Mouse (Mus musculus): Measurements from ENCODE around the gene Trip6. TPM values are rescaled to one million over a fixed set of nuclear protein-coding genes. Genes with fewer than 3 reads are reported as not detected.
A peak's percentile ranks its signal among the peaks of the same experiment; 100 is the strongest.

Gene Trip6
- total RNA-seq, 1 experiment, result 22.7 TPM

GRCm38 (mm10) chr5:137303609-137304008, 10.6 kb downstream of the Trip6 start:
- H3K9ac ChIP-seq (ENCODE audit: insufficient read depth, low read depth, low read length, poor library complexity, severe bottlenecking), result no peak overlapping the region
- H3K4me1 ChIP-seq (ENCODE audit: control insufficient read depth in 2 of 2, insufficient read depth in 2 of 2, low read length in 2 of 2, poor library complexity in 1 of 2), result peaks cover 6 to 13% of the 10 kb centered on the region in 2 experiments; a peak in 2 of 4 replicates
- H3K36me3 ChIP-seq (ENCODE audit: control insufficient read depth, insufficient read depth, low read length, poor library complexity, severe bottlenecking), result peaks cover 56% of the 10 kb centered on the region
- H3K4me3 ChIP-seq (ENCODE audit: insufficient read depth in 1 of 2, low read depth in 1 of 2, low read length in 2 of 2, poor library complexity in 1 of 2, severe bottlenecking in 1 of 2), result no peak overlapping the region
- H3K9me3 ChIP-seq (ENCODE audit: control insufficient read depth, insufficient read depth, low read depth, low read length), result no peaks in the 10 kb centered on the region
- no peak overlapping the region for H3K27ac ChIP-seq (ENCODE audit: insufficient read depth, low read depth, low read length, poor library complexity, severe bottlenecking)
- TF ChIP-seq ZC3H11A (IDR thresholded peaks at IDR 0.05; ENCODE audit: borderline replicate concordance, low read depth, low read length) (no peak), MAFK (IDR thresholded peaks at IDR 0.05; ENCODE audit: insufficient read depth, low read depth, low read length) (no peak), ZNF384 (IDR thresholded peaks at IDR 0.05; ENCODE audit: low read depth, low read length) (no peak), CHD2 (IDR thresholded peaks at IDR 0.05; ENCODE audit: low read depth, low read length) (no peak), HCFC1 (IDR thresholded peaks at IDR 0.05; ENCODE audit: borderline replicate concordance, insufficient read depth, low read length) (no peak)
- in situ Hi-C loops (cut with MboI; ENCODE audit: low sequenced_read_pairs in 2 of 2, unreplicated experiment in 2 of 2), result no loop called here
- no peak for DNase-seq (ENCODE audit: low read depth, low spot score)

- H3K9ac ChIP-seq (ENCODE audit: insufficient read depth, low read depth, low read length, poor library complexity, severe bottlenecking), result no peak overlapping the region
- H3K36me3 ChIP-seq (ENCODE audit: control insufficient read depth, insufficient read depth, low read length, poor library complexity, severe bottlenecking), result peaks cover 79% of the 10 kb centered on the region
- in situ Hi-C loops (cut with MboI; ENCODE audit: low sequenced_read_pairs in 2 of 2, unreplicated experiment in 2 of 2), result no loop called here
- H3K9me3 ChIP-seq (ENCODE audit: control insufficient read depth, insufficient read depth, low read depth, low read length), result no peaks in the 10 kb centered on the region
- no peak for DNase-seq (ENCODE audit: low read depth, low spot score)
- TF ChIP-seq ZNF384 (IDR thresholded peaks at IDR 0.05; ENCODE audit: low read depth, low read length) (no peak), MAFK (IDR thresholded peaks at IDR 0.05; ENCODE audit: insufficient read depth, low read depth, low read length) (no peak), HCFC1 (IDR thresholded peaks at IDR 0.05; ENCODE audit: borderline replicate concordance, insufficient read depth, low read length) (no peak), ZC3H11A (IDR thresholded peaks at IDR 0.05; ENCODE audit: borderline replicate concordance, low read depth, low read length) (no peak), CHD2 (IDR thresholded peaks at IDR 0.05; ENCODE audit: low read depth, low read length) (no peak)
- no peak overlapping the region for H3K4me3 ChIP-seq (ENCODE audit: insufficient read depth in 1 of 2, low read depth in 1 of 2, low read length in 2 of 2, poor library complexity in 1 of 2, severe bottlenecking in 1 of 2)
- H3K27ac ChIP-seq (ENCODE audit: insufficient read depth, low read depth, low read length, poor library complexity, severe bottlenecking), result no peak overlapping the region
- H3K4me1 ChIP-seq (ENCODE audit: control insufficient read depth in 2 of 2, insufficient read depth in 2 of 2, low read length in 2 of 2, poor library complexity in 1 of 2), result peaks cover 6 to 13% of the 10 kb centered on the region in 2 experiments; a peak in 2 of 4 replicates
Measured at GRCm38 (mm10) chr5:137301253-137301652, 13.0 kb downstream of the Trip6 start.

- in situ Hi-C loops (cut with MboI; ENCODE audit: low sequenced_read_pairs in 2 of 2, unreplicated experiment in 2 of 2), result no loop called here
- DNase-seq (ENCODE audit: low read depth, low spot score), result no peak
- peaks cover 89% of the 10 kb centered on the region for H3K36me3 ChIP-seq (ENCODE audit: control insufficient read depth, insufficient read depth, low read length, poor library complexity, severe bottlenecking)
- TF ChIP-seq MAFK (IDR thresholded peaks at IDR 0.05; ENCODE audit: insufficient read depth, low read depth, low read length) (no peak), HCFC1 (IDR thresholded peaks at IDR 0.05; ENCODE audit: borderline replicate concordance, insufficient read depth, low read length) (no peak), ZNF384 (IDR thresholded peaks at IDR 0.05; ENCODE audit: low read depth, low read length) (no peak), CHD2 (IDR thresholded peaks at IDR 0.05; ENCODE audit: low read depth, low read length) (no peak), ZC3H11A (IDR thresholded peaks at IDR 0.05; ENCODE audit: borderline replicate concordance, low read depth, low read length) (no peak)
- H3K9me3 ChIP-seq (ENCODE audit: control insufficient read depth, insufficient read depth, low read depth, low read length), result no peaks in the 10 kb centered on the region
- H3K9ac ChIP-seq (ENCODE audit: insufficient read depth, low read depth, low read length, poor library complexity, severe bottlenecking), result no peak overlapping the region
- H3K4me3 ChIP-seq (ENCODE audit: insufficient read depth in 1 of 2, low read depth in 1 of 2, low read length in 2 of 2, poor library complexity in 1 of 2, severe bottlenecking in 1 of 2), result no peak overlapping the region
- peaks cover 0 to 11% of the 10 kb centered on the region in 2 experiments; a peak in 1 of 4 replicates for H3K4me1 ChIP-seq (ENCODE audit: control insufficient read depth in 2 of 2, insufficient read depth in 2 of 2, low read length in 2 of 2, poor library complexity in 1 of 2)
- no peak overlapping the region for H3K27ac ChIP-seq (ENCODE audit: insufficient read depth, low read depth, low read length, poor library complexity, severe bottlenecking)
Measured at GRCm38 (mm10) chr5:137299240-137299639, 15.0 kb downstream of the Trip6 start.

- in situ Hi-C loops (cut with MboI; ENCODE audit: low sequenced_read_pairs in 2 of 2, unreplicated experiment in 2 of 2), result no loop called here
Measured at GRCm38 (mm10) chr5:137297126-137297525, 17.1 kb downstream of the Trip6 start.

DNA sequence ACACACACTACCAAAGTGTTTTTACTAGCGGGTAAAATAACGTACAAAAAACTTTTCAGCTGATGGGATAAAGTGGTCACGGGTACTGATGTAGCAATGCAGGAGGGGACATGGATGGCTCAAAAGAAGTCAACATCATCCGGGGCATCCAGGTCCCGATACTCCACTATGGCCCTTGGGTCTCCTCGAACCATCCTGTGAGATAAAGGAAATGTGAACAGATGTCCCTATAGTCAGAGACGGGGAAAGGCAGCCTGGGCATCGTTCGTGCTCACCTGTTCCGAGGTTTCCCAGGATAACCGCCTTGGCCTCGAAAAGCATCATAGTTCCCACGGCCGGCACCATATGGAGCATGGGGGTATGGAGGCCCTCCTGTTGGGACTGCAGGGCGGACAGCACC, 18.5 kb downstream of the Trip6 start:
- no peak for DNase-seq (ENCODE audit: low read depth, low spot score)
- TF ChIP-seq HCFC1 (IDR thresholded peaks at IDR 0.05; ENCODE audit: borderline replicate concordance, insufficient read depth, low read length), result no peak
- no peak for TF ChIP-seq CHD2 (IDR thresholded peaks at IDR 0.05; ENCODE audit: low read depth, low read length)
- no peak for TF ChIP-seq ZC3H11A (IDR thresholded peaks at IDR 0.05; ENCODE audit: borderline replicate concordance, low read depth, low read length)
- TF ChIP-seq ZNF384 (IDR thresholded peaks at IDR 0.05; ENCODE audit: low read depth, low read length), result no peak
- no peak for TF ChIP-seq MAFK (IDR thresholded peaks at IDR 0.05; ENCODE audit: insufficient read depth, low read depth, low read length)
- in situ Hi-C loops (cut with MboI; ENCODE audit: low sequenced_read_pairs in 2 of 2, unreplicated experiment in 2 of 2), result no loop called here
- peaks cover 61% of the 10 kb centered on the region for H3K36me3 ChIP-seq (ENCODE audit: control insufficient read depth, insufficient read depth, low read length, poor library complexity, severe bottlenecking)
- H3K9ac ChIP-seq (ENCODE audit: insufficient read depth, low read depth, low read length, poor library complexity, severe bottlenecking), result no peak overlapping the region
- peaks cover 0 to 5% of the 10 kb centered on the region in 2 experiments; a peak in 1 of 4 replicates for H3K4me1 ChIP-seq (ENCODE audit: control insufficient read depth in 2 of 2, insufficient read depth in 2 of 2, low read length in 2 of 2, poor library complexity in 1 of 2)
- no peaks in the 10 kb centered on the region for H3K9me3 ChIP-seq (ENCODE audit: control insufficient read depth, insufficient read depth, low read depth, low read length)
- no peak overlapping the region for H3K27ac ChIP-seq (ENCODE audit: insufficient read depth, low read depth, low read length, poor library complexity, severe bottlenecking)
- H3K4me3 ChIP-seq (ENCODE audit: insufficient read depth in 1 of 2, low read depth in 1 of 2, low read length in 2 of 2, poor library complexity in 1 of 2, severe bottlenecking in 1 of 2), result peak overlapping the region in 1 of 2 experiments; percentile 70; a peak in 1 of 4 replicates

More at GRCm38 (mm10) chr5:137297126-137297525, 17.1 kb downstream of the Trip6 start:
- no peak for DNase-seq (ENCODE audit: low read depth, low spot score)
- H3K36me3 ChIP-seq (ENCODE audit: control insufficient read depth, insufficient read depth, low read length, poor library complexity, severe bottlenecking), result peaks cover 75% of the 10 kb centered on the region
- H3K4me1 ChIP-seq (ENCODE audit: control insufficient read depth in 2 of 2, insufficient read depth in 2 of 2, low read length in 2 of 2, poor library complexity in 1 of 2), result peaks cover 0 to 7% of the 10 kb centered on the region in 2 experiments; a peak in 1 of 4 replicates
- H3K9ac ChIP-seq (ENCODE audit: insufficient read depth, low read depth, low read length, poor library complexity, severe bottlenecking), result no peak overlapping the region
- H3K27ac ChIP-seq (ENCODE audit: insufficient read depth, low read depth, low read length, poor library complexity, severe bottlenecking), result no peak overlapping the region
- no peaks in the 10 kb centered on the region for H3K9me3 ChIP-seq (ENCODE audit: control insufficient read depth, insufficient read depth, low read depth, low read length)
- H3K4me3 ChIP-seq (ENCODE audit: insufficient read depth in 1 of 2, low read depth in 1 of 2, low read length in 2 of 2, poor library complexity in 1 of 2, severe bottlenecking in 1 of 2), result no peak overlapping the region
- TF ChIP-seq ZNF384 (IDR thresholded peaks at IDR 0.05; ENCODE audit: low read depth, low read length) (no peak), MAFK (IDR thresholded peaks at IDR 0.05; ENCODE audit: insufficient read depth, low read depth, low read length) (no peak)

Data from ES-E14 (cell line).